12 mouse cellular contexts compared by ENCODE assay signal in genomic region chr8:109647331-109647730, GRCm38 (mm10).
"Had no signal": no experiment of that assay in that cellular context is flagged by ENCODE, and none has a peak within 500 bp of the region (broad histone marks: within the 10 kb centered on the region; RNA-seq: fewer than 3 reads in every experiment).

No protein-coding gene starts in this region.

- H3K9ac ChIP-seq: liver, embryonic 15.5 days; stomach, embryonic 15.5 days had no signal

- H3K36me3 ChIP-seq: limb, embryonic 10.5 days; liver, embryonic 15.5 days; stomach, embryonic 15.5 days had no signal

- H3K9me3 ChIP-seq: limb, embryonic 10.5 days; liver, embryonic 15.5 days; megakaryocyte, embryonic 14.5 days; stomach, embryonic 15.5 days had no signal

- H3K27me3 ChIP-seq: liver, embryonic 15.5 days; stomach, embryonic 15.5 days had no signal

- H3K4me1 ChIP-seq: limb, embryonic 10.5 days; liver, embryonic 15.5 days; megakaryocyte, embryonic 14.5 days; stomach, embryonic 15.5 days had no signal

- H3K4me3 ChIP-seq: limb, embryonic 10.5 days; liver, embryonic 15.5 days; megakaryocyte, embryonic 14.5 days; stomach, embryonic 15.5 days had no signal

- DNase-seq: kidney, adult 8-10 months; kidney, postnatal 25 days; lung, adult 2 months; lung, postnatal 10 days; right cerebral cortex, postnatal 14 days had no signal

- H3K4me2 ChIP-seq: liver, embryonic 11.5 days; liver, embryonic 15.5 days; midbrain, embryonic 11.5 days; stomach, embryonic 15.5 days had no signal

- H3K27ac ChIP-seq: limb, embryonic 10.5 days; liver, embryonic 15.5 days; macrophage; stomach, embryonic 15.5 days had no signal
